Mouse (Mus musculus) ES-Bruce4 (cell line): Measurements from ENCODE around the gene Plau.

Source experiments
- CTCF ChIP-seq: IDR thresholded peaks from one replicate; pipeline ENCODE4 v1.8.1; 2011; ENCODE audit warnings: low read depth, low read length
- EP300 ChIP-seq: IDR thresholded peaks from 2 replicates; pipeline ENCODE4 v1.6.1; 2011; ENCODE audit warnings: low read depth, low read length; ENCODE audit not compliant: insufficient read depth

GRCm38 (mm10) chr14:20847637-20848129, 11.2 kb downstream of the Plau start:
- TF ChIP-seq EP300 (no peak), CTCF (no peak)
